Comparison of ENCODE assay signal across 19 mouse cellular contexts in genomic region chr6:113941324-113941723, GRCm38 (mm10).
DNase-seq lines count a peak whose midpoint lies in the region; ATAC-seq and TF ChIP-seq lines count a peak whose summit lies in the region.
"Had no signal": no experiment of that assay in that cellular context is flagged by ENCODE, and none has a peak within 500 bp of the region (broad histone marks: within the 10 kb centered on the region; RNA-seq: fewer than 3 reads in every experiment).

No protein-coding gene starts in this region.

- H3K27ac ChIP-seq in left cerebral cortex, adult 2 months, result peak overlapping the region; percentile 71; the same call in 1 of the 2 replicates
- 0 out of 2 replicates have a peak overlapping the region, but pooled peaks have one; percentile 17 for H3K27ac ChIP-seq in cortical plate, adult 2 months (ENCODE audit: insufficient read depth, low read length)
- H3K27ac ChIP-seq: embryonic facial prominence, embryonic 10.5 days; heart, embryonic 15.5 days; hindbrain, embryonic 14.5 days; intestine, embryonic 15.5 days had no signal

- peaks cover 13% of the 10 kb centered on the region for H3K4me1 ChIP-seq in cortical plate, adult 2 months (ENCODE audit: control insufficient read depth, insufficient read depth, low read length)
- H3K4me1 ChIP-seq: heart, embryonic 15.5 days; intestine, embryonic 15.5 days had no signal

- intact Hi-C loops in left cerebral cortex, adult 2 months (cut with DNase I), result no loop called here

- no peak overlapping the region for H3K4me3 ChIP-seq in left cerebral cortex, adult 2 months
- H3K4me3 ChIP-seq in cortical plate, adult 2 months (ENCODE audit: insufficient read depth, low read length), result no peak overlapping the region
- H3K4me3 ChIP-seq: embryonic facial prominence, embryonic 10.5 days; heart, embryonic 15.5 days; hindbrain, embryonic 10.5 days; intestine, embryonic 15.5 days had no signal

- DNase-seq in cerebellum, postnatal 10 days, result no peak
- no peak for DNase-seq in left cerebral cortex, adult 2 months (ENCODE audit: extremely low spot score in 1 of 2, low spot score in 2 of 2)
- no peak for DNase-seq in left cerebral cortex, adult 8-10 months (ENCODE audit: low spot score in 2 of 2)
- DNase-seq in cerebellum, adult 9-11 months, result peak; percentile 75
- DNase-seq in spleen, postnatal 36 days (ENCODE audit: low spot score in 2 of 2), result no peak
- no peak for DNase-seq in ovary, postnatal 36 days (ENCODE audit: low spot score)
- DNase-seq: adrenal gland, adult 8-10 months; B cell, adult 2 months; heart, adult 18-20 months; kidney, adult 18-20 months had no signal

- TF ChIP-seq POLR2A in cortical plate, adult 2 months (IDR thresholded peaks at IDR 0.05; ENCODE audit: extremely low read depth, insufficient read depth, low read length), result no peak

- no peak for TF ChIP-seq CTCF in left cerebral cortex, adult 2 months (IDR thresholded peaks at IDR 0.05)
- no peak for TF ChIP-seq CTCF in cortical plate, adult 2 months (IDR thresholded peaks at IDR 0.05; ENCODE audit: extremely low read depth, insufficient read depth, low read length)

- ATAC-seq in cerebellum, adult (ENCODE audit: insufficient number of reproducible peaks, low FRiP score, low TSS enrichment), result peak; percentile 62; the same call in 1 of the 2 replicates
- ATAC-seq: CD4-positive, CD25-positive, alpha-beta regulatory T cell, adult 4 months; forebrain, embryonic 14.5 days; intestine, embryonic 15.5 days had no signal
